Mouse (Mus musculus) kidney, adult 11 months (tissue): Measurements from ENCODE around the gene Krt27.

Experiments
- DNase-seq: peaks from one replicate; pipeline ENCODE4 v3.0.0; 2022

The Krt27 gene

GRCm38 (mm10) chr11:99351004-99351403, at the start of gene Krt27:
Gene Krt27, minus strand, starts transcription at chr11:99351104.
- DNase-seq = no peak

DNA sequence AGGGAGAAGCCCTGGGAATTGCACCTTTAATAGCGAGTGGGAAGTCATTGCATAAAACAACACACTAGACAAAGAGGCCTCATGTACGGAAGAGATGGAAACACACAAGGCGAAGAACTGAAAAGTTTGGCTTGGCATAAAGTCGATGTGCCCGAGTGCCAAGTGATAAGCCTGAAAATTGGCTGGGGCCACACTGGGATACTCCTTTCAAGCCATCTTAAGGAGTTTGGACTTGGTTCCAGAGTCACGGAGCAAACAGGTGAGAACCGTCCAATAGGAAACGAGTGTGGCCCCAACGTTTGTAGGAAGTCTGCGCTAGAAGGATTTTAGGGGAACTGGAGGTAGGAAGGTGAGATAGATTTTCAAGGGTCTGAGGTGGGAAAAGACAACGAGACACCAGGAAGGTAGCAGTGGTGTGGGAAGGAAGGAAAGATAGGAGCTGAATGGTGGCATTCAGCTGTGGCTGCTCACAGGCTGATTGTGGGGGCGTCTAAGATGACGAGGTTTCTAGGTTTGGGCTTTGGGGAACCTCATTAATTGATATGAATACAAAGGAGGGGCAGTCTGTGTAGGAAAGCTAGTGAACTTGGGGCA, 49.1 kb upstream of the Krt27 start:
- no peak for DNase-seq

DNA sequence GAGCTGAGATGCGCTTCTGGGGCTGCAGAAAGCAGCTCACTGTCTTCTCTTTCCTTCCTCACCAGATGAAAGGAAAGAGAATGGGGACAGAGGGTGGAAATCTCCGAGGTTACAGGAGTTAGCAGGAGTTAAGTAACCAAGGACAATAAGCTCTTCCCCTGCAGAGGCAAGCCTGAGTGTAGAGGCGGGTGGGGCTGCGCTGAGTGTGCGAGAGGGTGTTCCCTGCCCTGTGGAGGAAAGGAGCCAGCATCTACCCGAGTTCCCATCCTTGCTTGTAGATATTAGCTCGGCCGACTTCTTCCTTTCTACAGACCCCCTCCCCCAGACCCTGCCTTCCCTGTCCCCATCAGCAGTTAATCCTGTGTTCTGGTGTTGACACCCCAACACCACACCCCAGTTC, 47.9 kb upstream of the Krt27 start:
- DNase-seq = no peak

GRCm38 (mm10) chr11:99398084-99398483, 47.2 kb upstream of the Krt27 start:
- DNase-seq = no peak

- DNase-seq = no peak
These were observed 45.8 kb upstream of the Krt27 start for GRCm38 (mm10) chr11:99396661-99397060.

DNA sequence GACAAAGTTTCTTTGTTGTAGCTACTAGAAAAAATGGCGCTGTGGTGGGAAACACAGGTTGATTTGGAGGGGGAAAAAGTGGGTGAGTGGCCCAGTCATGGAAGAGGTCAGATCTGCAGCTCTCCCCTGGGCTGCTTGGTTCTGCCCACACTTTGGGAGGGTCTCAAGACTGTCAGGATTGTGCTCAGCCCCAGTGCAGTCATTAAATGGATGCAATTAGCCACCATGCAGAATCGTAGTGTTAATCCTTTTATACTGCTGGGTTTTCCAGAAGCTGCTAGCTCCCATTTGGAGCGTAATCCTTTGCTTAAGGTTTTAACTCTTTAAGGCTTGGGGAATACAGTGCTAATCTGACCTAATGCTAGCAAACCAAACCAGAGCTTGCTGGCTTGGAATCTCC, 45.1 kb upstream of the Krt27 start:
- no peak for DNase-seq

DNA sequence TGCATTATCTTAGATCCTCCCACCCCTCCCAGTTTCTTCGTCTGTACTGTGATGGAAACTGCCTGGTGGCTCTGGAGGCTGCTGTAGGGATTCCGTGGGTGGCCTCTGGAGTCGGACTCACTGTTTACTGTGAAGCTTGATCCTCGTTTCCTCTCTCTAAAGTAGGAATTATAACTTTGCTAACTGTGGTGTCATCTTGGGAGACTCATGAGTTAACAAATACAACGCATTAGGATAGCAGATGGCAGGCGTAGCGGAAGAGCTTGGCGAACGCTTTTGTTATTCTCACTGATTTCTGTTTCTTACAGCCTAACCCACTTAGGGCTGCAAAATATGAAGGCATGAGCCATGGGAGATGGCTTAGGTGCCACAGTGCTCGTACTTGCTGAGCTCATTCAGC, 41.6 kb upstream of the Krt27 start:
- no peak for DNase-seq

DNA sequence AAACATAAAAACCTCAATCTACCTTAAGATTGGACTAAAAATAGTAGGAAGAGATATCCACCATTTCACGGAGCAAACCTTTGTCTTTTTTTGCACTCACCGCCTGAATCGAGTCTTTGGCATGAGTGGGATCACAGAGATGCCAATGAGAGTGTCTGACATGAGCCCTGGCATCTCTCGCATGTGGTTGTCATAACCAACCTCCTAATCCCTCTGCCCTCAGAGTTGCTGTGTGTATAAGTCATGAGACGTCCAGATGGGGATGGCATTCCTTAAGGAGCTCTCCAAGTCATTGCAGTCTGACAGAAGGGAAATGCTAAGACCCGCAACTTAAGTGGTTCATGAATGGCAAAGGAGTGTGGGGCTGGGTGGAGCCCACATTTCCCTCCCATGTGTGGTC, 40.5 kb upstream of the Krt27 start:
- DNase-seq = no peak

DNA sequence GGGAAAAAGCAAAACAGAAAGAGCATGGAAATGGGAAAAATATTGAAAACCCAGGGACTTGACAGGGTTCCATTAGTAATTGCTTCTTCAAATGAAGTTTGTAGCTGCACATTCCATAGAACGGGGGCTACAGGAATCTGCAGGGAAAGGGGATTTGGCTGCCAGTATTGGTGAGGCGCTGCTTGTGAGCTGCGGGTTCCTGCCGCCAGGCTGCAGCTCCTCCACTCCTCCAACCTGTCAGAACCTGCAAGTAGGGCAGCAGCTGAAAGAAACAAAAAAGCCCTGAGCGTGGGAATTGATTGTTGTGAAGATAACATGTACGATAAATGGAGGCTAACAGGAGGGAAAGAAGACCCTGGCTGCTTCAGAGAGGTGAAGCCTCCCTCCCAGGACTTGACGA, 40.0 kb upstream of the Krt27 start:
- no peak for DNase-seq

- DNase-seq = no peak
These were observed 38.4 kb upstream of the Krt27 start, which contains the start of gene Krt10 for GRCm38 (mm10) chr11:99389264-99389663. Gene Krt10, minus strand, starts transcription at chr11:99389364.

DNA sequence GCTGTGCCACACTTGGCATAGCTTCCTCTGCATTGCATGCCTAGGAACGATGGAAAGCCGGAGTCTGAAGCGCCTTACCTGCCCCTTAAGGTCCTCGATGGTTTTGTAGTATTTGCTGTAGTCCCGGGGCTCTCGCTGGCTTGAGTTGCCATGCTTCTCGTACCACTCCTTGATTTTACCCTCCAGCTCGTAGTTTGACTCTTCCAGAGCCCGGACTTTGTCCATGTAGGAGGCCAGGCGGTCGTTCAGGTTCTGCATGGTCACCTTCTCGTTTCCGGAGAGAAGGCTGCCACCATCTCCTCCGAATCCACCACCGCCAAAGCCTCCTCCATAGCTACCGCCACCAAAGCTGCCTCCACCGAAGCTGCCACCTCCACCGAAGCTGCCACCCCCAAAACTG, 37.8 kb upstream of the Krt27 start:
- DNase-seq = peak; percentile 19

DNA sequence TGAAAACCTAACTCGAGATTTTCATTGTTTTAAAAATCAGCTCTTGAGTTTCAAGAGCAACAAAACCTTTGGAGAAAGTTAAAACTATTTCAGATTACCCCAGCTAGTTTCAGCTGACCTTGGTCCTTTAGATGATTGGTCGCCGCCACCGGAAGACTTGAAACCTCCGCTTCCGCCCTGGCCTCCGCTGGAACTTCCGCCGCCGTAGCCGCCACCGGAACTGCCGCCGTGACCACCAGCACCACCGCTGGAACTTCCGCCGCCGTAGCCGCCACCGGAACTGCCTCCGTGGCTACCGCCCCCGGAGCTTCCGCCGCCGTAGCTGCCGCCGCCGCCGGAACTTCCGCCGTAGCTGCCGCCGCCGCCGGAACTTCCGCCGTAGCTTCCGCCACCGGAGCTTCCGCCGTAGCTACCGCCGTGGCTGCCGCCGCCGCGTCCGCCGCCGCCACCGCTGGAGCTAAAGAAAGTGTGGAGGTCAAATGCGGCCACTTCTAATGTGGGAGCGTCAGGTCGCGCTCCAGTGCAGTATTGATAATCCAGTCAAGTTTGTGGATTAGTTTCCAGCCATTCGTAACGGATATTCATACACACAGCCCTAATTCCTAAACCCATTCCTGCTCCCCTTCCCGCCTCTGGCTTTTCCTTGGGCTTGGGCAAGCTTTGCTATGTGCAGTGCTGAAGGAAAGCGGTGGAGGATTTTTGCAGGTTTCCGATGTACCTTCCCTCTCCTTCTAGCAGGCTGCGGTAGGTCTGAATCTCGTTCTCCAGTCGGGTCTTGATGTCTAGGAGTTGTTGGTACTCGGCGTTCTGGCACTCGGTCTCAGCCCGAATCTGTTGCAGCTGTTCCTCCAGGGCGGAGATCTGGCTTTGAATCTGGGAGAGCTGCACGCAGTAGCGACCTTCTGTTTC, 35.2 kb upstream of the Krt27 start:
- peak; percentile 93 for DNase-seq

- peak; percentile 51 for DNase-seq
These were observed 28.7 kb upstream of the Krt27 start for GRCm38 (mm10) chr11:99379568-99379967.

DNA sequence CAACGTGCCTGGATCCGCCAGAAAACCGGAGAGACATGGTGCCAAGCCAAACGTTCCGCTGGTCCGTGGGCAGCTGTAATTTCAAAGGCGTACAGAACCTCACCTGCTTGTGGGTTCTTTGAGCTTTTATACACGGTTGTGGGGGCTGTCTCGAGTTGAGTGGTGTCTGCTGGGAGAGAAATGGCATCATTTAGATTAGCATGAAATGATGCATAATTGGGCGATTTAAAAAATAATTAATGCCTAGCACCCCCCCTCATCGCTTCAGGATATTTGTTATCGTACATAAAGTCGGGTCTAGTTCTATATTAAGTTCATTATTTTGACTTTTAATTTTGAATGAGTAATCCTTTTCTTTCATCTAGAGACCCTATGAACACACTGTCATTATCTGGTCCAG, 23.9 kb upstream of the Krt27 start, which contains the start of gene Krt28:
Gene Krt28 (minus strand): TSS at position 101 of the 400 bp plus-strand sequence.
- no peak for DNase-seq

DNA sequence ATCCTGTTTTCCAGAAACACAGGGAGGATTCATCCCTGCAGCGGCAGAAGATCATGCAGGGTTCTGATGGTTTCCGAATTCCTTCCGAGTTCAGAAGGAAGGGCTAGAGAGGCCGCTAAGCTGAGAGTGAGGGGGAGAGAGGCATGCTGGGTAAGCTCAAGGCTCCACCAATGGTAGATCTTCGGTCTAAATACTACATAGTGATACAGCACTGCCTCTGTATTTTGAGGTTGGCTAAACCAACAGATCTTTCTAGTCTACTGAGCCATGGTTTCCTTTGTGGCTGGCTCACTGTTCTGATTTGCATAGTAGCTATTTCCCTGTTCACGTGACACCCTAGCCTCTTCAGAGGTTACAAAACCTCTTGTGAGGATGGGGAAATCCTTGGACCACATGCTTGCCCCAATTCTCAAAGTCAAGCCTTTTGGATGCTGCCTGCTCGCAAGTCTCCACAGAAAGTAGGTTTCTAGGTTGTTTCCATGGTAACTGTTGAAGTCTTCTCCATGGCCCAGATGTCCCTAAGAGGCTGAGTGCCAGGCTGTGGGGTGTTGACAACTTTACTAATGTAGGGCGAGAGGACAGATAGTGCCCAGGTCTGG, 19.0 kb upstream of the Krt27 start:
- DNase-seq = no peak

DNA sequence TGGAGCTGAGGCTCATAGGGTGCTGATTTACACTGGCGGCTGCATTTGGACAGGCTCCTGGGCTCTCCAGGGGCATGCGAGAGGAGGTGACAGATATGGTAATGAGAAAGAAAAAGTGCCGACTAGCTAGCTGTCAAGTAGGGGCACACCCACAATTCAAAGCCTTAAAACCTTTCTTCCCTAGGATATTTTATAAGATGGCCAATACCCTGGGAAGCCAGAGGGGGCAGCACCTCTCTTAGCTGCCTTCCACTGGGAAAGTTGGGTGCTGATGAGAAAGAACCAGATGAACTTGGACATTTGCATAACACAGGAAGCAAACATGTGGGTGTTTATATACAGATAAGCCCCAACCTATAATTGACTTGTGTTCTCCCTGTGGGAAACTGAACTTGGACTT, 18.3 kb upstream of the Krt27 start:
- DNase-seq = no peak

DNA sequence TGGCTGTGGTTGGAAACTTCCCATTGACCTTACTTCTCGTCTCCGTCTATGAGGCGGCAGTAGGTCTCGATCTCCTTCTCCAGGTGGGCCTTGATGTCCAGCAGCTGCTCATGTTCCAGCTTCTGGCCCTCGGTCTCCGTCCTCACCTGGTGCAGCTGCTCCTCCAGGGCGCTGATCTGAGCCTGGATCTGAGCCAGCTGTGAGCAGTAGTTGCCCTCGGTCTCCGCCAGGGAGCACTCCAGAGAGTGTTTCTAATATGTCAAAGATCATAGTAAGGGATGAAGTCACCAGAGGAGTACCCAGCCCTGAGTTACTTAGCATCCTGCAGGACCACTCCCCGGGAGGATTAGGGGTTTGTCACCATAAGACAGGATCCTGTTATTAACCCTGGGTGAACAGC, 15.9 kb upstream of the Krt27 start:
- peak; percentile 11 for DNase-seq

DNA sequence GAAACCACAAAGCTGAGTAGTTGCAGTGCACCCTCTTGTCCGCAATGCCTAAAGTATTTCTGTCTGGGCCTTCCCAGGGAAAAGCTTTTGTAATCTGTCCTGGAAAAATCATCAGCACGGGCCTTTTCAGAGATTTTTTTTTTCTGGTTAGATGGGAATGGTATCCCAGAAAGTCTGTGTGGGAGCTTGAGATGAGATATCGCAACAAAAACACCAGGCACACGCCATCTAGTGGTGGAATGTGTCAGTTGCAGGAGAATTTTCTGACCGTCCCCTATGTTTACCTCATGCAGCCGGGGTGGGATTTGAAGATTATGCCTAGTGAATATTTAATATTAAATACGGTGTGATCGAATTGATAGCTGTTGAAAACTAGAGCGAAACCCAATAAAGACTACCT, 13.5 kb upstream of the Krt27 start:
- DNase-seq = no peak

- DNase-seq = no peak
These were observed 10.5 kb upstream of the Krt27 start for GRCm38 (mm10) chr11:99361423-99361822.

DNA sequence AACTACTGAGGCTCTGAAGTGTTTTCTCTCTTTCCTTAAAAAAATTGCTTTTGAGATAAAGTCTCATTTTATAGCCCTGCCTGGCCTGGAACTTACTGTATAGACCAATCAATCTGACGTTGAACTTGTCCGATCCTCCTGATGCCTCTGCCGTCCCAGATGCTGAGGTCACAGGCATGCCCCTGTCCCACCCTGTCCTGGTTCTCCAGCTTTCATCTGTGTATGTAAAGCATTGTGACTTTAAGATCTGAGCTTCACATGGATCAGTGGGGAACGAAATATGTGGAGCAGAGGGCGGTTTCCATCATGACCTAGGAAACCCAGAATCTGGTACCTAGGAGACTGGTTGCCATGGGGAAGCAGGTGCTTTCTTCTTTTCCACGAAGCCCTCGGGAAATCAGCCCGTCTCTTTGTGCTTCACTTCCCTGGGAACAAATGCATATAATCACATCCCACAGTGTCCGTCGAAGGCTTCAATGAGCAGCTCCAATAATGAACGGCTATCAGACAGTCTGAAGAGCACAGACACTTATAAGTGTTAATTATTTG, 11.5 kb downstream of the Krt27 start:
- DNase-seq = no peak

DNA sequence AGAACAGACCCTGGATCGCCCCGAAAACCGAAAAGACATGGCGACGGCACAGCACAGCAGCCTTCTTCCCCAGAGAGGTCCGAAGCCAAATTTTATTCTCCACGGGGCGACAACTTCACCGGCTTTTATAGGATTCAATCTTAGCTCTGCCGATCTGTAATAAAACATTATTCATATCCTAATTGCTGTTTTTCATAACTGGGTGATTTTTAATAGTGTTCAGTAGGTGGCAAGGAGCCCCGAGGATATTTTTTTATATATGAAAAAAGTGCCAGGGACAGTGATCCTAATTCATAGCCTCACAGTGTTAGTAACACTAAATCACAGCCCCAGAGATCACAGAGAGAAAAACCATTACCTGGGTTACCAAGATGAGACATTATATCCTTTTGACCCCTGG, 13.0 kb downstream of the Krt27 start, which contains the start of gene Krt26:
Gene Krt26 (minus strand): TSS at position 101 of the 400 bp plus-strand sequence.
- DNase-seq = no peak

DNA sequence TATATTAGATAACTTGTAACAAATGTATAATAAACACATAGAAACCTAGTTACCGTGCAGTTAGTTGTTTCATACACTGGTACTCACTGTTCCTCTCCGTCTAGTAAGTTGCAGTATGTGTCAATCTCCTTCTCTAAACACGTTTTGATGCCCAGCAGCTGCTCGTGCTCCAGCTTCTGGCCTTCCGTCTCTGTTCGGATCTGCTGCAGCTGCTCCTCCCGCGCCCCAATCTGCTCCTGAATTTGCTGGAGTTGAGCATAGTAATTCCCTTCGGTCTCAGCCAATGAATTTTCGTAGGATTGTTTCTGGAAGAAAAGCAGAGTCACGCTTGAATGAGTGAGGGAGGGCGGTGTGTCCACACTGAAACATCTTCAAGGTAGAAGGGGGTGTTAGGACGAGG, 17.5 kb downstream of the Krt27 start:
- DNase-seq = no peak

- no peak for DNase-seq
These were observed 21.2 kb downstream of the Krt27 start for GRCm38 (mm10) chr11:99329655-99330054.

DNA sequence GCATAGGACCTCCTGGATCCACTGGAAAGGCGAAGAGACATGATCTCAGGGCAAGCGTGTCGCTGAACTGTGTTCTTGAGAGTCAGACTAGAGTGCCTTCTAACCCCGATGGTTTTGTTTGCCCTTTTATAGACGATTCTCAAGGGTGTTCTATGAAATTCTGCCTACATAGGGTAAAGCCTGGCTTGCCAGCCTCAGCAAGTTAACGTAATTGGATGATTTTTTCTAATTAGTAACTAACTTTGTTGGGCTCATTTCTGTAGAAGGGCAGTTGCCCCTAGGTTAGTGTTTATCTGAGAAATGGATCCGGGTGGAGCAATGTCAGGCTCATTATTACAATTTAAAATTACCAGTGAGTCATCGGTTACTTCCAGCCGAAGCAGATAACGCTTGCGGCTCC, 28.1 kb downstream of the Krt27 start, which contains the start of gene Krt25:
Gene Krt25 (minus strand): TSS at position 101 of the 400 bp plus-strand sequence.
- DNase-seq = no peak
